Mouse (Mus musculus): Measurements from ENCODE around the gene Mydgf. TPM values are rescaled to one million over a fixed set of nuclear protein-coding genes. Genes with fewer than 3 reads are reported as not detected.
A peak's percentile ranks its signal among the peaks of the same experiment; 100 is the strongest.

The Mydgf gene
- total RNA-seq, 2 experiments from 2014 or later: 60.0 to 61.1 TPM

GRCm38 (mm10) chr17:56194357-56194756 is 10.6 kb upstream of the Mydgf start:
- no peak for DNase-seq

- no peak for DNase-seq
These were observed 7.5 kb upstream of the Mydgf start for GRCm38 (mm10) chr17:56191266-56191665.

- peak; percentile 85 to 86 for DNase-seq
These were observed 1.8 kb upstream of the Mydgf start for GRCm38 (mm10) chr17:56185281-56186141.

- DNase-seq: no peak
These were observed 604 bp downstream of the Mydgf start for GRCm38 (mm10) chr17:56182975-56183657.

GRCm38 (mm10) chr17:56175416-56175815 is 8.3 kb downstream of the Mydgf start:
- peak; percentile 50 to 56 for DNase-seq

- no peak for DNase-seq
These were observed 10.2 kb downstream of the Mydgf start for GRCm38 (mm10) chr17:56173401-56174046.

- no peak for DNase-seq
These were observed 11.8 kb downstream of the Mydgf start for GRCm38 (mm10) chr17:56171881-56172280.

GRCm38 (mm10) chr17:56171456-56171855 is 12.3 kb downstream of the Mydgf start:
- peak in 1 of 2 experiments; percentile 51 for DNase-seq

GRCm38 (mm10) chr17:56170636-56171035 is 13.1 kb downstream of the Mydgf start:
- peak; percentile 17 to 57 for DNase-seq

GRCm38 (mm10) chr17:56169830-56170229 is 13.9 kb downstream of the Mydgf start:
- peak; percentile 35 to 61 for DNase-seq

- DNase-seq: peak in 1 of 2 experiments; percentile 14
These were observed 18.0 kb downstream of the Mydgf start for GRCm38 (mm10) chr17:56165671-56166070.

- DNase-seq: no peak
These were observed 19.2 kb downstream of the Mydgf start for GRCm38 (mm10) chr17:56164510-56164909.

GRCm38 (mm10) chr17:56163523-56164102 is 20.1 kb downstream of the Mydgf start:
- DNase-seq: peak in 1 of 2 experiments; percentile 45

- peak; percentile 98 for DNase-seq
These were observed 21.4 kb downstream of the Mydgf start, which contains the start of gene Tnfaip8l1 for GRCm38 (mm10) chr17:56162231-56162774. TSS of gene Tnfaip8l1 (plus strand) at chr17:56162477.

GRCm38 (mm10) chr17:56159729-56160128 is 24.0 kb downstream of the Mydgf start:
- DNase-seq: peak; percentile 68 to 78

- DNase-seq: peak; percentile 87 to 89
These were observed 30.1 kb downstream of the Mydgf start for GRCm38 (mm10) chr17:56153643-56154042.

GRCm38 (mm10) chr17:56149897-56150296 is 33.8 kb downstream of the Mydgf start:
- DNase-seq: no peak

GRCm38 (mm10) chr17:56148790-56149618 is 34.7 kb downstream of the Mydgf start:
- DNase-seq: no peak

- DNase-seq: no peak
These were observed 35.4 kb downstream of the Mydgf start for GRCm38 (mm10) chr17:56148280-56148679.

- DNase-seq: no peak
These were observed 36.3 kb downstream of the Mydgf start for GRCm38 (mm10) chr17:56147420-56147819.

- DNase-seq: no peak
These were observed 37.6 kb downstream of the Mydgf start for GRCm38 (mm10) chr17:56146131-56146530.
